Mouse (Mus musculus): ENCODE data around the gene Il16.
"Not testable (repeated sequence)": the region's sequence is repeated elsewhere in the genome, so short reads cannot be mapped to it uniquely, and the experiment has no call there.

DNA sequence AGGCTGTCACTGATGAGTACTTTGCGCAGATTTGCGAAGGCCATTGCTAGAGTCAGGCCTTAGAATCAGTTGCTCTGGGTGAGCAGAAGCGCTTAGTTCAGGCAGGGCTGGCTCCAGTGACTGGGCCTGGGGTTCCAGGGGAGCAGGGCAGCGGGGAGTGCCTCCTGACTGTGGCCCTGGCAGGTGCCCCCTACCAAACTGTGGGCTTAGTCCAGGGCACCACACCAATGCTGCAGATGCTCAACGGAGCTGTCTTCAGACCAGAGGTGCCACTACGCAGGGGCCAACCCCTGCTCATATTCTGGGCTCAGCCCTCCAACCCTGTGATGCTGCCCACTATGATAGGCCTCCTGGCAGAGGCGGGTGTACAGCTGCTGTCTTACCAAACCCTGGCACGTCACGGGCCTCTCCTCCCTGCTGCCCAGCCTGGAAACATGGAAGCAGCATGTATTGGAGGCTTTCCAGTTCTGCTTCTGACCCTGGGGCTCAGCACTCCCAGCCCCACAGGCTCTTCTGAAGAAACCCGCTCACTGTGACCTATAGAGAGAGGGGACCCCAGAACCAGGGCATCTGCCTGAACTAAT lies 33.8 kb downstream of the Il16 start:
- TF ChIP-seq CTCF, EP300 (IDR thresholded peaks at IDR 0.05; ENCODE audit: low read depth): not testable (repeated sequence)
